Mouse (Mus musculus) kidney, adult 8-10 months (tissue): ENCODE data around the gene Zfp112.
"Not testable (repeated sequence)": the region's sequence is repeated elsewhere in the genome, so short reads cannot be mapped to it uniquely, and the experiment has no call there.

ENCODE experiments used
- DNase-seq, 2 experiments: peaks; one replicate each; pipeline ENCODE4 v3.0.0; 2022

Zfp112 gene

DNA sequence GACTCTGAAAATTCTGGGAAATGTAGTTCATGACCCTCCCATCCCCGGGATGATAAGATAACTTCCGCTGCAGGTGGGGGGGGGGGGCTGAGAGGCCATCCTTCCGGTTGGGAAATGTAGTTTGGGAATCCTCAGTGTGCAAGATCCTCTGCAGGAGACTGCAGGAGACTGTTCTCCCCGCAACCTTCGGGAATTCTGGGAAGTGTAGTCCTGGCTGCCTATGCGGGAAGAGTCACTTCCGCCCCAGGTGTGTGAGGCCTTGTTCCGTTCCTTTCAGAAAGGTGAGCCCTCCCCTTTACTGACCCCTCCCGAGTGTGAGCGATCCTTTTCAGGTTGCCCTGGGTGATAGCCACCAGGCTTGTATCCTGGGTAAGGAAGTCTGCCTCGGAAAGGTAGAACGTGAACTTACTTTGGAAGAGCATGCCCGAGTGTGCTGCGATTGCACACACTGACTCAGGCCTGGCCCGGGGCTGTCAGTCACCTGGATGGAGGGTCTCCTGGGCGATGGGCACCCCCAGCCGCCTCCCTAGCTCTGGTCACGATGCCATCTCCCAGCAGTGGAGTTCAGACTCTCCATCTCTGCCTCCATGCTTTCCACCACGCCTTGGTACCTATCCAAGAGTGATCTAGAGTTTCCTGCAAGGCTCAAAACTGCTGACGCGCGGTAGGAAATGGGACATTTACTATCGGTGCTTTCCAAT lies at the start of gene Zfp112:
Gene Zfp112 (plus strand): TSS at position 159 of the 701 bp plus-strand sequence.
- peak; percentile 86 to 92 for DNase-seq

DNA sequence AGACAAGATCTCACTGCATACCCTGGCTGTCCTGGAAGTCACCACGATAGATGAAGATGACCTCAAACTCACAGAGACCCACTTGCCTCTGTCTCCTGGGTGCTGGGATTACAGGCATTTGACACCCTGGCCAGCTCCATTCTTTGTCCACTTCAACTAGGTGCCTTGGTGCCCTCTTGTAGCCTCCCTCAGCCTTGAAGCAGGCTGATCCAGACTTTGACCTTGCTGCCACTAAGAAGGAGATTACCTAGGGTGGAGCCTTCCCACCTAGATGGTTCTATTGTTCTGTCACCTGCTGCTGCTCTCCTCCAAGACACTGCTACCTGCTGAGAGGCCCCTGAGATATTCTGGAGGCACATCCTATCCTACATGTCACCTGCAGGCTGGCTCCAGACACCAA lies 37.7 kb upstream of the Zfp112 start:
- not testable (repeated sequence) for DNase-seq

DNA sequence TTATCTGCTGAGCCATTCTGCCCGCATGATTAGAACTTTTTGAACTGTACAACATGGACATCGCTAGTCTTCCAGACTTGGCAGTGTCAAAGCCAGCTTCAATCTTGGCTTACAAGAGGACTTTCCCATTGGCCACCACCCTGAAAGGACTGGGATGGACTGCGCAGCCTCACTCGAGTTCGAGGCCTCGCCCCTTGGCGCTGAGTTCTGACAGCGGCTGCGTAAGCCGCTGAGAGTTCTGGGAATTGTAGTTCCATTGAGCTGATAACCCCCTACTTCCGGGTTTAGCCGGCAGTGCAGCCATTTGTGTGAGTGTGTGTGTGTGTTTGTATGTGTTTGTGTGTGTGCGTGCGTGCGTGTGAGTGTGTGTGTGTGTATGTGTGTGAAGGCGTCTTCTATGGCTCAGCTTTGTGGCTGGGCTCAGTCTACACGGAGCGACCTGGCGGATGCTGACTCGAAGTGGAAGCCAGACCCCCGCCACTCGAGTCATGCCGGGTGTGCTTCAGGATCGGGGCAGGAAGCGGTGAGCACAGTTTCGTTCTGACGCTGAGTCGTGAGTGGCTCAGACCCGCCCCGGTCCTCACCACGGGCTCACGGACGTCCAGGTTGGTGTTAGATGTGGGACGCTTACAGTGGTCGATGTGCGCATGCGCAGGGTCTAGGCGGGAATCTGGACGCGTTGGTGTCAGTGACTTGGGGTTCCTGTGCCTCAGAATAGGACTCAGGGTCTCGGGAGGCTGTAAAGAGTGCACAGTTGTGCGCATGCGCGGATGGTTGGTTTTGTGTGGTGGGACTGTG lies 30.3 kb upstream of the Zfp112 start, which contains the start of gene Zfp180:
Gene Zfp180 (plus strand): TSS at position 291 of the 798 bp plus-strand sequence.
- DNase-seq: peak; percentile 97 to 98

DNA sequence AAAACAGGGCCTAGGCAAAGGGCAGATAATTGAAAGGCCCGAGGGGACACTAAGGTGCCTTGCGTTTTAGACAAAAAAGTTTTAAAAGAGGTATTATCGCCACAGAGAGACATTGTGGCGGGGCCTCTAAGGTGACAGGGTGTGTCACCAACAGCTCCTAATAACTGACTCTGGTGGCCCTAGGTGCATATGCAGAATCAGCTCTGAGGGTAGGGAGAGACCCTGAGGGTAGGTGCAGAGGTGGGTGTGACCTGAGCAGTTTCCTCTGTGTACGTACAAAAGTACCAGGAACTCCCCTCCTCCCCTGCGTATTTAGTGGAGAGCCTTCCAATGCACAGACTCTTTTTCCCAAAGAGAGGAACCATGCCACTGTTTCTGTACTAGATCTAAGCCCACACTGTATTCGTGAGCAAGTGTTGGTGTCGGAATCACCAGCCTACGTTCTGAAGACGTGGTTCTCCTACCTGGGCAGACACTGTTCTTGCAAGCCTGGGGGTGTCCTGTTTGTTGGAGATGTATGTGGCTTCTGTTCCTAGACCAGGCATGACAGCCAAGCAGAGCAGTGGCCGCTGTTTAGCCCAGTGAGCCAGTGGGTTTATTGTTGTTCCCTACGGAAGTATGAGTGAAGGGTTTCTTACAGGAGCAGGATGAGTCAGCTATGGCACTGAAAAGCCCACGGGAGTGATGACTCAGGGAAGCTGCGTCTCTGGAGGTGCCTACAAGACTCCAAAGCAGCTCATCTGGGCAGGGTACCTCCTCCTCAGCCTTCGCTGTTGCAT lies 29.5 kb upstream of the Zfp112 start:
- DNase-seq: no peak

DNA sequence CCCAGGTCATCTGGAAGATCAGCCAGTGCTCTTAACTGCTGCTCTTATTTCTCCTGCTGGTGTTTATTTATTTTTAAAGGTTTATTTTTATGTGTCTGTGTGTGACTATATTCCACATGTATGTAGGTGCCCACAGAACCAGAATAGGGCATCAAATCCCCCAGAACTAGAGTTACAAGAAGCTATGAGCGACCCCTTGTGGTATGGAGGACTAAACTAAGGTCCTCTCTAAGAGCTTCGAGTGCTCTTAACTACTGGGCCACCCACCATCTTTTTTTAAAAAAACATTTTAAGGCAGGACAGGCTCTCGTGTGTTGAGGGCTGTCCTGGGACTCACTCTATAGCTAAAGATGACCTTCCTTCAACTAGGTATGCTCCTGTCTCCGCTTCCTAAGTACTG lies 25.2 kb upstream of the Zfp112 start:
- DNase-seq: no peak

DNA sequence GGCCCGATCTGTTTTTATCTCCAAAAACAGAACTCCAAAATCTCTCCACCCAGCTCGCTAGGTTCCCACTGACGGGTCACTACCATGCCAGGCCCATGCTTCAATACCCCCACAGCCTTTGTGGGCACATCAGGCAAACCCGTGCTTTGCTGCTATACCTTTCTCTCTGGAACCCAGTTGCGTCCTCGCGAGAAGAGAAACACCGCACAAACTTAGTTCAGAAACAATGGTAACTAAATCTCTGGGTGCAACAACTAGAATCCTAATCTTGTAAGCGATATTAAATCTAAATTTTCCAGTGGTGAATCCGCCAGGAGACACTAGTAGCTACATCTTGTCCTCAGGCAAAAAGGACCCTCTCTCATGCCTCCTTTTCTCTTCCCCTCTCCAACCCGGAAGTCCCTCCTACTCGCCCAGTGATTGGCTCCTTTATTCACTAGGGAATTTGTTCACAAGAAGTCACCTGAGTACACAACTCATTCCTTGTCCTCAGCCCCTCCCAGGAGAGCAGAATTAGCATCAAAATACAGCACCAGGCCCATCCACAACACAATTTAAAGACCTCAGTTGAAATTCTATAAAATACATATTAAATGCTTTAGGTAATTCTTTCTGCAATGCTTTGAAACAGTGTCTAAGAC lies 24.5 kb upstream of the Zfp112 start:
- DNase-seq: no peak

DNA sequence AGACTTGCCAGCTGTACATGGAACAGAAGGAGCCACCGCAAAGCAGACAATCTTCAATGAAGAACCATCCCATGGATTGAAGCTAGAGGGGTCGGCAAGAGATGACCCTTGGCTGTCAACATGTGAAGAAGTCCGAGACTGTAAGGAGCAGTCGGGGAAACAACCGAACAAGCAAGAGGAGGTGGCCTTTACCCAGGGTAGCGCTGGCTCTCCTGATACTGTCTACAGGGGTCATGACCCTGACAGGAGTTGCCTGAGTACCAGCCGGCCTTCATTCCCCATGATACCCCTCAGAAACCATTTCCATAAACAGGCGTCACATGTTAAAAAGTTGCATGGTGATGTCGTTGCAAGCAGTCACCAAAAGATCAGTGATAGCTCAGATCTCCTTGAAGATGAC lies 7.7 kb upstream of the Zfp112 start:
- no peak for DNase-seq

DNA sequence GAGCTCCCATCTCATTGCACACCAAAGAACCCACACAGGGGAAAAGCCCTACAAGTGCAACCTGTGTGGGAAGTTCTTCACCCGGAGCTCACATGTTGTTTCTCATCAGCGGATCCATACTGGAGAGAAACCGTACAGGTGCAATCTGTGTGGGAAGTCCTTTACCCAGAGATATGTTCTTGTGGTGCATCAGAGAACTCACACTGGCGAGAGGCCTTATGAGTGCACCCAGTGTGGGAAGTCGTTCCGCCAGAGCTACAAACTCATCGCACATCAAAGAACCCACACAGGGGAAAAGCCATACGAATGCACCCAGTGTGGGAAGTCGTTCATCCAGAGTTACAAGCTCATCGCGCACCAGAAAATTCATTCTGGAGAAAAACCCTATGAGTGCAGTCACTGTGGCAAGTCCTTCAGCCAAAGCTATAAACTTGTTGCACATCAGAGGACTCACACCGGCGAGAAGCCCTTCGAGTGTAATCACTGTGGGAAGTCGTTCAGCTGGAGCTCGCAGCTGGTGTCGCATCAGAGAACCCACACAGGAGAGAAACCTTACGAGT lies 6.9 kb upstream of the Zfp112 start:
- DNase-seq: no peak

DNA sequence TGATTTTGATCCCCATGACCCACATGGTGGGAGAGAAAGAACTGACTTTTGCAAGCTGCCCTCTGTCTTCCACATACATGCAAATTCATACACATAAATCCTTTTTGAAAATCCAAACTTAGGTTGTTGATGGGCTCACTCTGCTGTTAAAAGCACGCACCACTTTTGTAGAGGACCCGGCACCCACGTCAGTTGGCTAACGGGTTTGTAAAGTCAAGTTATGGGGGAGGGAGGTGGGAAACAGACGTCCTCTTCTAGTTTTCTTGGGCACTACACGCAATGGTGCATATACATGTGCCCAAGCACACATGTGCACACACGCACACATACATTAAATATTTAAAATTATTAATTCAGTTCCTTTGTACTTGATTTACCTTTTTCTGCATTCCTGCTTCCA lies 1.3 kb upstream of the Zfp112 start:
- no peak for DNase-seq

DNA sequence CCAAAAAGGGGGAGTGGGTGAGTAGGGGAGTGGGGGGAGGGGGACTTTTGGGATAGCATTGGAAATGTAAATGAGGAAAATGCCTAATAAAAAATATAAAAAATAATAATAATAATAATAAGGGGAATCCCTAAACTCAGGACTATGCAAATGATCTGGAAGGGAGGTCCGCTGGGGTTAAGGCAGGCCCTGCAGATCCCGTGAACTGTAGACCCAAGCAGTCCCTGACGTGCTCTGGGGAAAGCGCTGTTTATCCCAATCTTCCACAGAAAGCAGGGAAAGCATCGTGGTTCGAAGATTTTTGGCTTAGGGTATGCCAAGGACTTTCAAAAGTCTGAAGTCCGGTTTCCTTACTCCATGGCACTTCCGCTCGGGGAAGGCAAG lies 350 bp upstream of the Zfp112 start:
- DNase-seq: no peak

DNA sequence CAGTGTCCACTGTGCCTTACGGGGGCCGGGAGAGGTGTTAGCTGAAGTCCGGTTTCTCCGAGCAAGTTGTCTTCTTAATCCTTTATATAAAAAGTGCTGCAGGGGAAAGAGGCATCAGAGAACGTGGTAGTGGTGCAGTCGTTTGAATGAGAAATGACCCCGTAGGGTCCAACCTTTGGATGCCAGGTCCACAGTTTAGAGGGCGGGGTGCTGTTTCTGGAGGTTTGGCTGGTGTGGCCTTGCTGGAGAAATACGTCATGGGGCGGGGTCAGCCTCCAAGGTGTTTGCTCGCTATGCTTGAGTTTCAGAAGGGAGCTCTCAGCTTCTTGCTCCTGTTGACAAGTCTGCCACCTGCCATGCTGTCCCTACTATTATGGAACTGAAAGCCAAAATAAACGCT lies 887 bp downstream of the Zfp112 start:
- peak; percentile 84 for DNase-seq

DNA sequence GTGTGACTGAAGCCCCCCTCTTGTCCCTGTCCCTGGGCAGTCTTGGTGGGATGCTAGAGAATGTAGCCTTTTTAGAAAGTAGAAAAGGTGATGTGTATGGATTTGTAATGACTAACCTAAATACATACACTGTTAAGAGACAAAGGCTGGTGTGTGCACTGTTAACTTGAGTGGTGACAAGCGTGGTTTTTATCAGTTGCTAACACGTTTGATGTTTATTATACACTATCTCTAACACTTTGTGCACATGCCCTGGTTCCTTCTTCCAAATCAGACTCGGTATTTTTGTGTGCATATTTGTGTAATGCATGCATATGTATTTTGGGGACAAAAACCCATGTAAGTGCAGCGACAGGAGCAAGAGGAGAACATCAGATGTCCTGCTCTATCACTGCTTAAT lies 4.5 kb downstream of the Zfp112 start:
- DNase-seq: no peak

DNA sequence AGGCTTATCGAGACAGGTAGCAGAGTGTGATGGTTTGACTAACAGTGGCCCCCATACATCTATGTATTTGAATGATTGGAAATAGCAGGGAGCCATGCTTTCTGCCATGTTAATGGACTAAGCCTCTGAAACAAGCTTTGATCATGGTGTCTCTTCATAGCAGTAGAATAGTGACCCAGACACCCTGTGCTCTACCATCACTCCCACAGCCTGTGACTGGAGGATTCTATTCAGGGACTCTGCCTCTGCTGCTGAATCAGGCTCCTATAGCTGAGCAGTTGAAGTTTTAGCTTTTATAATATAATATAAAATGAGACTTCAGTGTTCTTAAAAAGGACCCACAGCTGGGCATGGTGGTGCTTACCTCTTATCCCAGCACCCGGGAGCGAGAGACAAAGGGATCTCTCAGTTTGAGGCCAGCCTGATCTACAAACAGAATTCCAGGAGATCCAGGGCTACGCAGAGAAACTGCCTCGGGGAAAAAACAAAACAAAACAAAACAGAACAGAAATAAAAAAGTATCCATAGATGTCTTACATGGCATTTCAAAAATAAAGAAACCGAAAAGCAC lies 21.4 kb downstream of the Zfp112 start:
- DNase-seq: no peak

DNA sequence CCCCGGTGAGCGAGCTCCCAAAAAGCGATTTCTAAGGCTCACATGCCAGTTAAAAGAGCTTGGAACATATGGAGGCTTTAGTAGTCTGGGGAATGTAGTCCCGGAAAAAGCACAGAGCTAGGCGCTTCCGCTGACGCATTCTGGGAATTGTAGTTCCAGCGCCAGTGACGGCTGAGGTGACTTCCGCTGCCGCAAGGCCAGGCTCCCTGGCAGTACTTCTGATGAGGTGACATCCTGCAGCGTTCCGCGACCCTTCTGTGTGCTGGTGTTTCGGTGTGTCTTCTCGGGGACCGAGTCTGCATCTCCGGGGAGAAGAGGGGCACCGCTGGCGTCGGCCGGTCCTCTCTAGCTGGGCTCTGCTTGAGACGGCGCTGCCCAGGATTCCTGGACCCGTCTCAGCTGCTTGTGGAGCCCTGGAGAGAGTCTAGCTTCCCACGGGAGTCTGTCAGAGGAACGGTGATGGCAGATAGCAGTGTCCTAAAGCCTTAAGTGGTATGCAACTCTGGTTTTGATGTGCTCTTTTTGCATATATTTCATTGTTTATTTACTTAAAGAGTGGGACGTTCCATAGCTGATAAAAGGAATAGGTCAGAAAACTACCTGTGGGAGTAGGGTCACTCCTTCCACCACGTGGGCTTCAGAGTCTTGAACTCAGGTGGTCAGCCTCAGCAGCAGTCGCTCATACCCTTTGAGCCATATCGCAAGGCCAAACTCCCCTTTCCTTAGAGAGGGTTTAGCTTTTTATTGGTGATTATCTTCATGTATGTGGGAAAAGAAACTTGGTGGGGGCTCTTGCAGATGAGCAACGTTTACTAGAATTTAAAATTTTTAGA lies 22.1 kb downstream of the Zfp112 start, which contains the start of gene Zfp235:
Gene Zfp235 (plus strand): TSS at position 174 of the 833 bp plus-strand sequence.
- peak; percentile 84 to 87 for DNase-seq

DNA sequence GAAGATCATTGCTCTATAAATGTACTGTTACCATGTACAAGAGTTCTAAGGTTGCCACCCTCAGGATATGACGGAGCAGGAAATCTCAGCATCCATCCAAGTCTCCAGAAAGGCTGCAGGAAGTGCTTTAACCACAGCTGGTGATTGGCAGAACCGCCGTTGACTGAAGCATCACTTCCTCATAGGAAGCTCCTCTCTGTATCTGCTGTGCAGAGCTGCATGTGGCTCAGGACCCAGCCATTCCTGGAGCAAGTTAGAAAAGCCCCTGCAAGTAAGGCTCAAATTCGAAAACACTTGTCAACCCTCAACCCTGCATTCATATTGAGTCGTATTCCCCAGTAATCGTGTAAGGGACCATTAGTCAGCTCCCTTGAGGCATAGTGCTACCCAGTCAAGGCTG lies 30.5 kb downstream of the Zfp112 start:
- no peak for DNase-seq

DNA sequence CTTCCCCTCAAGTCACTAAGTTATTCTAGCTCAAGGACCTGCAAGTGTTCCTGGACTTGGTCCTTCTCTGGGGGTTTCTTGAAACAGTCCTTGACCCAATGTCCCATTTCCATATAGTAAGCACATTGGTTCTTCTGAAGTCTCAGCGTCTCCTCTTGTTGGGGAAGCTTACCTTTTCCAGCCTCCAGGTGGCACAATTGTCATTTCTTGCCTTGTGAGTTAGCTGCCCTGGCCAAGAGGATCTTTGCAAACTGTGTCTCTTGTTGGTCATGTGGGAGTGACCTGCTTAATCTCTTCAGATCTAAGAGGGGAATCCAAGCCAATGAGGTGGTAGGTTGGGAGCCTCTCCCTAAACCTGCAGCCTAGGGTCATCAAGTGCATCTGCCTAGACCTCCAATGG lies 41.2 kb downstream of the Zfp112 start:
- peak; percentile 17 to 55 for DNase-seq

DNA sequence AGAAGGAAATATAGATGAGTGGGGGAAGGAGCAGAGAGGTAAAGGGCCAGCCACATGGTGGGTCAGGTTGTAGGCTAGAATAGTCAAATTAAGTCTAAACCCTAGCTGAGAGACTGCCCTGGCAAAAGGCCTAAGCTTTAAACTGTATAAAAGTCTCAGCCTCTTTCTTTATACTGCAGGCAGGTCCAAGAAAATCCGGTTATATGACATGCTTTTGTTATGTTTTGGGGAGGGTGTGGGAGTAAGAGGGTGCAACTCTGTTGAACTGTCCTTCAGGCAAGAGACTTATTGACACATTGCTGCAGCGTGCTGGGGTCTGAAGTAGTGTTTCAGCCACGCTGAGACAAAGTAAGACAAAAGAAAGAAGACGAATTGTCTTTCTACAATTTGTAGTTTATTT lies 60.1 kb downstream of the Zfp112 start:
- DNase-seq: no peak

DNA sequence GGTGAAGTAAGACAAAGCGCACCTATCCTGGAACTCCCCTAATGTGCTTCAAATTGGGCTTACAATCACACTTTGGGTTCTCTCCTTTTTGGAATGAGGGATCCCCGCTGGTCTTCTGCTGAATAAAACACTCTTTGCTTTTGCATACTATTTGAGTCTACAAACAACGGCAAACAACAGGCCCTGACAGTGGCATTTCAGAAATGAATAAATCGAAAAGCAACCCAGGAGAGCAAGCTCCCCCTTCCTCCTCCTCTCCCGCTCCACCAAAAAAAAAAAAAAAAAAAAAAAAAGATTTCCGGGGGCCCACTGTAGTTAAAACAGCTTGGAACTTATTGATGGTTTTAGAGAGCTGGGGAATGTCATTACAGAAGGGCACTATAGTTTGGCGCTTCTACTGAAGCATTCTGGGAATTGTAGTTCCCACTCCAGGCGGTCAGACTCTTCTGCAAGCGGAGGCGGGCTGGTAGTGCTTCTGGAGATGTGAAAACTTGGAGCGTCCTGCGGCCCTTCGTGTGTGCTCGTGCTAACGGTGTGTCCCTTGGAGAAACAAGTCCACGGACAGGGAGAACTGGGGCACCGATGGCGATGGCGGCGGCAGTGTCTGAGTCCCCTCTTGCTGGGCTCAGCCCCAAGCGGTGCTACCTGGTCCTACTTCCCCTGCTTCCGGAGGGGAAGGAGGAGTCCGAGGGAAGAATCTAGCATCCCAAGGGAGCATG lies 62.7 kb downstream of the Zfp112 start, which contains the start of gene Zfp114:
Gene Zfp114 (plus strand): TSS at position 443 of the 719 bp plus-strand sequence.
- DNase-seq: peak; percentile 31 to 36

DNA sequence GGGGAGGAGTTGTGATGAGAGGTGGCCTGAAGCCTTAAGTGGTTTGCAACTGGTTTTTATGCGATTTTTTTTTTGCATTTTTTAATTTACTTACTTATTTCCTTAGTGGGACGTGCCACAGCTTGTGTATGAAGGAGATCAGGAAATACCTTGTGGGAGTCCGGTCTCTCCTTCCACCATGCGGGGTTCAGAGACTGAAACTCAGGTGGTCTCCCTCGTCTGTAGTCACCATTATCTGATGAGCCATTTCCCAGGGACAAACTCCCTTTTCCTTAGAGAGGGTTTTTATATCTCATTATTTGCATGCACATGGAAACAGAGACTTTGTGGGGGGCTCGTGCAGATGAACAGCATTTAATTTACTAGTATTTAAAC lies 63.2 kb downstream of the Zfp112 start:
- no peak for DNase-seq
